Mouse (Mus musculus) thymus, postnatal 25 days (tissue): ENCODE measurements around the gene Nsl1.
"Not testable (repeated sequence)": the region's sequence is repeated elsewhere in the genome, so short reads cannot be mapped to it uniquely, and the experiment has no call there.

Experiments
- DNase-seq: peaks from one replicate; pipeline ENCODE4 v3.0.0; 2022

Gene Nsl1

GRCm38 (mm10) chr1:191062781-191063485, at the start of gene Nsl1, which contains the start of gene Tatdn3:
Nsl1 (plus strand) TSS chr1:191063012.
Tatdn3 (minus strand) TSS chr1:191062932.
- DNase-seq = peak; percentile 94

DNA sequence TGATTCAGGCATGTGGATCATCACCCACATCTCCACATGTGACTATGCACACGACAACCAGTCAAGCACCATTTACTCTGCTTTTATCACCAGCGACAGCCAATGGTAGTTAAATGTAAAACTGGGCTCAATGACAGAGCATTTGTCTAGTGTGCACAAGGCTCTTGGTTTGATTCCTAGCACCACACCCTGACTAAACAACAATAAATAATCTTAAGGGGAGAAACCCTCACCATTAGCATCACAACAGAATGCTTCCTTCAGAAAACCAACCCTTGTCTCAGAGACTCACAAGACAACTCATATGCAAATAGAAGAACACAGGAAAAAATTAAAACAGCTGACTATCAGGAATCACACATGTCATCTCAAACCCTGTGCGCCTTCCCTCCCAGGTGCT, 48.5 kb upstream of the Nsl1 start:
- DNase-seq = no peak

GRCm38 (mm10) chr1:191019803-191020202, 43.0 kb upstream of the Nsl1 start:
- peak; percentile 44 for DNase-seq

GRCm38 (mm10) chr1:191020217-191020924, 42.4 kb upstream of the Nsl1 start:
- DNase-seq = no peak

GRCm38 (mm10) chr1:191021016-191021415, 41.8 kb upstream of the Nsl1 start:
- DNase-seq = no peak

DNA sequence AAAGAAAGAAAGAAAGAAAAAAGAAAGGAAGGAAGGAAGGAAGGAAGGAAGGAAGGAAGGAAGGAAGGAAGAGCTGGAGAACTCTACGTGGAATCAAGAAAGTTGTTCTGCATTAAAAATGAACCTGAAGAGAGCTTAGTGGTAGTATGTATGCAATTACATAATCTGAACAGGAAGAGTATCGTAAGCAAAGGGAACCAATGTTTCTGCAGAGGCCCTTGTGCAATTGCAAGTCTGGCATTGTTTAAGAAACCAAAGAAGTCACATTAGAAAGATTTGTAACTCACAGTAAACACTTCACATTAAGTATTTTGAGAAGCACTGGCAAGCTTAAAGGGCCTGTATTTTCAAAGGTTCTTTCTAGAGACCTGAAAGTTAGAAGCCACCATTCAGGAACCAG, 39.7 kb upstream of the Nsl1 start:
- DNase-seq = no peak

GRCm38 (mm10) chr1:191023806-191024205, 39.0 kb upstream of the Nsl1 start:
- not testable (repeated sequence) for DNase-seq

DNA sequence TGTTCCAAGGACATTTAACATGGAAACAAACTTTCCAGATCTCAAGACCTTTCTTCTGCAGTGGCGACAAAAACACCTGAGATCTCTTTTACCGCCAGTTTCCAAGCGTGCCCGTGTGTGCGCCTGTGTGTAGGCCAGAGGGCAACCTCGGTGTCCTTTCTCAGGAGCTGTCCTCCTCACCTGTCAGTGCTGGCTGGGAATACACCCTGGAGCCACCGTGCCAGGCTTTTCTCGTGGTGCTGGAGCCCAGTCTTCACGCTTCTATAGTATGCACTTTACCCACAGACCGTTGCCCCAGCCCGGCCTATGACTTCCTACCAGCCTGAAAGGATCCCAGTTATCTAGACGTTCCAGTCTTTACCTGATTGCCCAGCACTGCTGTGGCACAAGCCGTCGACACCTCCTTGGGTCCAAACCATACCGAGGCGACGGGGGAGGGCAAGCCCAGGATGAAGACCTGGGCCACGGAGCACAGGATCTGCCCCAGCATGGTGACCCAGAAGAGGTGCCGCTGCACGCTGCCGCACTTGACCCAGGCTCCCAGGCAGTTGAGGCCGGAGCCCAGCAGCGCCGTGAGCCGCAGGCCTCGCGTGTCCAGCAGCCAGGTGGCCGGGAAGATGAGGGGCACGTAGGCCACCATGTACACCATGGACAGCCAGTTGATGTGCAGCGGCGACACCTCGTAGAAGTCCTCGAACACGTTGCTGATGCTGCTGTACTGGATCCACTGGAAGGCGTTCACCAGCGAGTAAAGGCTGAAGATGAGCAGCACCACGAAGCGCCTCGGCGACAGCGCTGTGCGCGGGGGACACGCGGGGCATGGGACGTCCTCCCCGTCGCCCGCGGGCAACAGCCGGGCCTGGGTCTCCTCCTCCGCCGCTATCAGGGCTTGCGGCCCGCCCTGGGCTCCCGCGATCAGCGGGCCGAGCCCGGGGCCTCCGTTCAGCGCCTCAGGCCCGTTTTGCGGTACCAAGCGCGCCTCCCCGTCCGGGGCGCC, 37.5 kb upstream of the Nsl1 start:
- DNase-seq = no peak

GRCm38 (mm10) chr1:191026021-191026713, 36.6 kb upstream of the Nsl1 start, which contains the start of gene Flvcr1:
Flvcr1 (minus strand) TSS chr1:191026158.
- peak; percentile 98 for DNase-seq

DNA sequence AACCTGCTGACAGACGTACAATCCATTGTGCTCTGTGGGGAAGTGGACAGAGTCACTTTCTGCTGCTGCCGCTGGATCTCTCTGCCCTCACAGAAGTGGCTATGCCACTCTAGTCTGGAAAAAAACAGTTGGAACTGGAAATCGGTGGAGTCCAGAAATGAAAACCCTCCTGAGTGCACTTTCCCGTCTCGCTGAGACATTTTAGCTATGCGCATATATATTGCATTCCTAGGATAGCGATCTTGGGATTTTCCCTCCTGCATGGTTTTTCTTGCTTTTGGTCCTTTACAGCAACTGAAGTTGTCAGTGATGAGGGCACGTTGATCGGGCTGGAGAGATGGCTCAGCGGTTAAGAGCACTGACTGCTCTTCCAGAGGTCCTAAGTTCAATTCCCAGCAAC, 32.6 kb upstream of the Nsl1 start:
- DNase-seq = no peak

DNA sequence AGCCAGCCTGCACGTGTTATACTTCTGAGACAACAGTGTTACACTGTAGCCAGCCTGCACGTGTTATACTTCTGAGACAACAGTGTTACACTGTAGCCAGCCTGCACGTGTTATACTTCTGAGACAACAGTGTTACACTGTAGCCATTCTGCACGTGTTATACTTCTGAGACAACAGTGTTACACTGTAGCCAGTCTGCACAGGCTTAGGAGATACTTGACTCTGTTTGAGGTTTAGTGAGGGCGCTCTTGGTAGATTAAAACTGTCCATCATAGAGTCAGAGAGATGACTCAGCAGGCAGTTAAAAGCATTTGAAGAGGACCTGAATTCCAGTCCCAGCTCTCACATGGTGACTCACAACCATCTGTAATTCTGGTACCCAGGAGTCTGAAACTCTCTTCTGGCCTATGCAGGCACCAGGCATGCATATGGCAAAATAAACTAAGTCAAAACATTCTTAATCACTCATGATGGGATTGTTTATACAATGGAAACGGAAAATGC, 31.8 kb upstream of the Nsl1 start:
- not testable (repeated sequence) for DNase-seq

- DNase-seq = no peak
Measured at GRCm38 (mm10) chr1:191035649-191036048, 27.2 kb upstream of the Nsl1 start.

- no peak for DNase-seq
Measured at GRCm38 (mm10) chr1:191036554-191037334, 26.1 kb upstream of the Nsl1 start, which contains the start of gene Spata45. Spata45 (plus strand) TSS chr1:191036639.

GRCm38 (mm10) chr1:191037999-191038398, 24.8 kb upstream of the Nsl1 start:
- no peak for DNase-seq

DNA sequence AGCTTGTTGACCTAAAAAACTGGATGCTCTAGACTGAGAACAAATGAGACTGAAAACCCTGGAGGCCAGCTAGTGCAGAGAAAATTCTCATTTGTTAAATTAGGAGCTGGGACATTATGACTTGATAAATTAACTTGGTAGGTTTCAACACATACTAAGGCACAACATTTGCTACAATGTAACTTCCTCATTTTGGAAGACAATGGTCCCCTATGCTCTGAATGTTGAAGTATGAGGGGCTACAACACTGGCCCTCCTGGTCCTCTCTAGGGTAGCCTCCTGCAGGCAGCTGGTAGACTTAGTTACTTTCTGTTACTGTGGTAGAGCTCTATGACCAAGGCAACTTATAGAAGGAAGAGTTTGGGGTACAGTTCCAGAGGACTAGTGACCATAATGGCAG, 21.5 kb upstream of the Nsl1 start:
- DNase-seq = no peak

GRCm38 (mm10) chr1:191042106-191042505, 20.7 kb upstream of the Nsl1 start:
- DNase-seq = no peak

GRCm38 (mm10) chr1:191042688-191043087, 20.1 kb upstream of the Nsl1 start:
- no peak for DNase-seq

- DNase-seq = no peak
Measured at GRCm38 (mm10) chr1:191045264-191045663, 17.5 kb upstream of the Nsl1 start.

DNA sequence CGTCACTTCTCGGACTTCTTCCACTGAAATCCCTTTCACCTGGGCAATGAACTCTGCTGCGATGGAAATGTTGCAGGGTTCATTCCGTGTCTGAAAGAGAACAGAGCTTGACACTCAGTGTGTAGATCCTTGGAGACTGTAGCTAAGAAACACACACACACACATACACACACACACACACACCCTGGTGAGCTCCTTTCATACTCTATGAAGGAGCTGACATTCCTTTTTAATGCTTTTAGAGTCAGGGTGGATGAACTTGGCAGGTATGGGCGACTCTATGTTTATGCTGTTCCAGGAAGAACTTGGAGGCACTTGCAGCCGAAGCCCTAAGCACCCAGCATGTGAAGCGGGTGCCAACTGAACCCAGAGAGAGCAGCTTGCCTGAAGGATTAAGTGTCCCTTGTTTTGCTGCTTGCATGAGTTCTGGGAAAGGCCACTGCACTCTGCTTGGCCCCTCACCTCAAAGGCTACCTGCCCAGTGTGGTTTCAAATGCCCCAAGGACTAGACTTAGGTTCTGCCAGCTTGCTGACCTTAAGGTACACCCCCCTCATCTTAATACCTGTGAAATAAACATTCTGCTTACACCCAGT, 16.5 kb upstream of the Nsl1 start:
- no peak for DNase-seq

DNA sequence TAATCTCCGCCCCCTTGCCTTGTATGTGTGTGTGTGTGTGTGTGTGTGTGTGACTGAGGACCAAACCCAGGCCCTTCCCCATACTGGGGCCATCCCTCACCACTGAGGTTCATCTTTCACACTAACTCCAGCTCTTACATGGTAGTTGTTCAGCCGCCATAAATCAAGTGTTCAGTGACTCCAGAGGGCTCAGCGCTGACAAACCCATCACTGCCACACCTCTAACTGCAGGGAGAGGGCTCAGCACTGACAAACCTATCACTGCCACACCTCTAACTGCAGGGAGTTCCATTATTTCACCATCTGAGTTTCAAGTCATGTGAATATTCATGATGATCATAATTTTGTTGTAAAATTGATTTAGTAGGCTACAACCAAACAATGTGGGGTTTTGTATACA, 9.3 kb upstream of the Nsl1 start:
- no peak for DNase-seq
